Mouse (Mus musculus) bone marrow macrophage, adult 2 months (primary cell): ENCODE measurements around the gene Gabpb1. TPM values are rescaled to one million over a fixed set of nuclear protein-coding genes. Genes with fewer than 3 reads are reported as not detected.
"Not testable (repeated sequence)": the region's sequence is repeated elsewhere in the genome, so short reads cannot be mapped to it uniquely, and the experiment has no call there.

Experiments
- H3K27ac ChIP-seq: 2 replicates; pipeline ENCODE4 v1.5.1; 2012; ENCODE audit warnings: low read depth, low read length; ENCODE audit not compliant: insufficient read depth
- H3K4me1 ChIP-seq: 2 replicates; pipeline ENCODE4 v1.6.1; 2012; ENCODE audit warnings: low read length; ENCODE audit not compliant: control insufficient read depth, insufficient read depth
- H3K4me3 ChIP-seq: 2 replicates; pipeline ENCODE4 v1.5.1; 2012; ENCODE audit warnings: mild to moderate bottlenecking, low read length, moderate library complexity; ENCODE audit not compliant: insufficient read depth
- CTCF ChIP-seq: IDR thresholded peaks from 2 replicates; pipeline ENCODE4 v1.5.1; 2012; ENCODE audit warnings: low read depth, mild to moderate bottlenecking, low read length, moderate library complexity
- POLR2A ChIP-seq: IDR thresholded peaks from 2 replicates; pipeline ENCODE4 v1.6.1; 2012; ENCODE audit warnings: mild to moderate bottlenecking, low read depth, low read length, borderline replicate concordance
- polyA plus RNA-seq: library from polyadenylated mRNA; stranded (reverse); fragments of >200 nt; gene quantifications from 2 replicates; pipeline ENCODE4 v1.2.4, GENCODE M21; 2012; ENCODE audit not compliant: missing spikeins, insufficient read depth, insufficient read length

The Gabpb1 gene
- polyA plus RNA-seq, 1 experiment, result 17.8 TPM

DNA sequence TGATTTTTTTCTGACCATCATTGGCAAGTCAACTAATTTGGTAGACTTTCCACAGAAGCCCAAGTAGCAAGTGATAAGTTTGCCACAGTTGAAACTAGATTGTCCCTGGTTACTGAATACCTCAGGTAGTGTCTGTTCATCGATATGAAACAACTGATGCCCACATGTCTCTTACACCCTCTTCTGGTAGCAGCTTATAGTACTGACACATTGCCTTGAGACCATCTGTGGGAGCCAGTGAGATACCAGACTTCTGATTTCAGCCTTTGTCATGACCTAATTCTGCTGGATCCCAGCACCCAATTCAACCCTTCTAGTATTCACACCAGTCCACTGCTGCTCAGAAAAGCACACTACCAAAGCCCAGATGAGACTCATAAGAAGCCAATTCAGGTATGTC is 31.4 kb downstream of the Gabpb1 start:
- Histone ChIP-seq H3K27ac (no peak overlapping the region), H3K4me1 (peaks cover 2% of the 10 kb centered on the region; the same call in 1 of the 2 replicates), H3K4me3 (no peak overlapping the region)
- no peak for TF ChIP-seq CTCF
- TF ChIP-seq POLR2A, result no peak

DNA sequence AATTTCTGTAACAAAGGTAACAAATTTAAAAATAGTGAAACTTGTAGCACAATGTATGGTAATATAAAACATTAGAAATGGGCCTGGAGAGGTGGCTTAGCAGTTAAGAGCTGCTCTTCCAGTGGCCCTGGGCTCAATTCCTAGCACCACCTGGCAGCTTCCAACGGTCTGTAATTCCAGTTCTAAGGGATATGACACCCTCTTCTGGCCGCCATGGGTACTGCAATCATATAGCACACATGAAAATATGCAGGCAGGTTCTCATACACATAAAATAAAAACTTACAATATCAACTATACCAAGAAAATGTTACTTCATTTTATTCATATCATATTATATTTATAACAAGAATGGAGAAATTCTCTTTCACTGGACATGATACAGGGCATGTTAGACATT is 35.8 kb downstream of the Gabpb1 start:
- Histone ChIP-seq H3K4me1 (peaks cover 10% of the 10 kb centered on the region), H3K4me3 (no peak overlapping the region), H3K27ac (no peak overlapping the region)
- TF ChIP-seq POLR2A, result no peak
- no peak for TF ChIP-seq CTCF

DNA sequence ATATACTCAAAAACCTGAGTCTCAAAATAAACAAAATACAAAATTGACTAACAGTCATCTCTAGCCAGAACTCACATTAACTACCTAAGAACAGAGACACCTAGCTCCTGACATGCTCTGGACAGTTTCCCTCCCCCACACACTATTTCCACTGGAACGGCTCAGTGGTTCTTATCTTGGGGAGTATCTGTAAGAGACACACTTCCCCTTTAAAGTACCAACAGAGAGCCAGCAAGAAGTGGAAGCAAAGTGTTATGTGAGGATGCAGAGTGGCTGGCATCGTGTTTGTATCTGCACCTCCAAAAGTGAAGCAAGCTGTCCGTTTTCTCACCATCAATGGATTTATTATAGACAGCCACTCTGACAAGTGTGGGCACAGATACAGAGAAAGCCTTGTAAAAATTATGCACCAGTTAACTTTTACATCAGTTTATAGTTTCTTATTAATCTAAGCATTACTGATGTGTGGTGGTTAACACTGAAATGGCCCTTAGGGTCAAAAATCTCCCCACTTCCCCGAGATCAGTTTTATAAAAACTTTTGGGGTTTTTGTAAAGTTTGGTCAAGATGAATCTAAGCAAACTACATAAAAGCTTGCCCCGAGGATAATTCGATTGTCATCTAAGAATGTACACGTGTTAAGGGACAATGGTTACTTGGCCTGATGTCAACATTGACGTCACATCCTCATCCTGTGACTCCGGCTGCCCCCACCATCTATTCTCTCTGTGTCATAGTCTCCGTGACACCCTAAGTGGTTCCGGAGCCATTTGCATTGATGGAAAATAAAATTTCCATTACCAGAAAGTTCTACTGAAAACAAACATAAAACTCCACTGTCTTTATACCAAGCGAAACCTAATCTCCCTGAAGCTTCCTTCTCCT is 40.0 kb downstream of the Gabpb1 start:
- Histone ChIP-seq H3K27ac (no peak overlapping the region), H3K4me1 (peaks cover 10% of the 10 kb centered on the region), H3K4me3 (no peak overlapping the region)
- TF ChIP-seq CTCF, result no peak
- TF ChIP-seq POLR2A, result no peak

DNA sequence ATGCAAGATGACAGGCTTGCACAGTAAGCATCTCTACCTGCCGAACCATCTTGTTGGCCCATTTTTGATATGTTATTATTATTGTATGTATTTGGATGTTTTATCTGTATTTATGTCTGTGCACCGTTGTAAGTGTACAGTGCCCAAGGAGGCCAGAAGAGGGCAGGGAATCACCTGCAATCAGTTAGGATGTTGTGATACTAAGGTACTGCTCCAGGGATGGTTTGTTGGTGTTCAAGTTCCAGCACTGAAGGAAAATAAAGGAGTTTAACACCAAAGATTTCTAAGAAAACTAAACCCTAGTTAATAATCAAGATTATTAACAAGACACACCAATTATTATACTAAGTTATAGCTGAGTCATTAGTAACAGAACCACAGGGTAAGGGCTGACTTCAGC is 43.0 kb downstream of the Gabpb1 start:
- no peak overlapping the region for H3K27ac ChIP-seq
- H3K4me1 ChIP-seq, result peaks cover 10% of the 10 kb centered on the region
- TF ChIP-seq POLR2A, result no peak
- TF ChIP-seq CTCF, result no peak
- H3K4me3 ChIP-seq, result no peak overlapping the region

DNA sequence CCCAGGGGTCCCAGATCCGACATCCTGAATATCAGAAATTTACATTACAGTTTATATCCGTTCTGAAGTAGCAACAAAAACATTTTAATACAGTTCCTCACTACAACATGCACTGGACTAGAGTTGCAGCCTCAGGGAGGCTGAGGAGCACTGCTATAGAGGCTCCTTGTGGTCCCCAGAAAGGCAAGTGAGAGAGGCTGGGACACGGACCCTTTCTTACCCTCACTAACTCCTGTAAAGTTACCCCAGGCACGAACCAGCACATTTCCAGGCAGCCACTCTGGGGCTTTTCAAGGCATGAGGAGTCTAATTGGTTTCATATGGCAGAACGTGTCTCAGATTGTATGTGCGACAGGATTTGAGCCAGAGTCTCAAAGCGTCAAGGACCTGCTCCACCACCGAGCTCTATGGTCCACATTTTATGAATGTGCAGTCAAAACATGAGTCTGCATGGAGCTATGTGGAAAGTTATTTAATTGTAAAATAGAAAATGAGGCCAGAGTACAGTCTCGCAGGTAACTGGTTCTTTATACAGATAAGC is 47.6 kb downstream of the Gabpb1 start:
- H3K27ac ChIP-seq, result no peak overlapping the region
- H3K4me3 ChIP-seq, result no peak overlapping the region
- H3K4me1 ChIP-seq, result no peaks in the 10 kb centered on the region
- no peak for TF ChIP-seq CTCF
- TF ChIP-seq POLR2A, result no peak

DNA sequence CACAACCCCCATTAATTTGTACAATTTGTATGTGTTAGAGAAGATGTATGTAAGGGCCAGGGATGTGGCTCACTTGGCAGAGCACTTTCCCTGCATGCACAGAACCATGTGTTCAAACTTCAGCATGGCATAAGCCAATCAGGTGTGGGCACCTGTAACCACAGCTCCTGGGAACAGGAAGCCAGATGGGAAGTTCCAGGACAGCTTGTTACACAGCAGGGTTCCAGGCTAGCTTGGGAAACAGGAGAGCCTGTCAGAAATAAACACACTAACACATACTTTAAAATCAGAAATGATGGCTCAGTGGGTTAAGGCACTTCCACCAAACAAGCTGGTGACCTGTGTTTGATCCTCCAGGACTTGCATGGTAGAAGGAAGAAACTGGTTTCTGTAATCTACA is 53.0 kb downstream of the Gabpb1 start:
- Histone ChIP-seq H3K4me1 (peaks cover 3% of the 10 kb centered on the region), H3K4me3 (no peak overlapping the region), H3K27ac (no peak overlapping the region)
- no peak for TF ChIP-seq POLR2A
- no peak for TF ChIP-seq CTCF

DNA sequence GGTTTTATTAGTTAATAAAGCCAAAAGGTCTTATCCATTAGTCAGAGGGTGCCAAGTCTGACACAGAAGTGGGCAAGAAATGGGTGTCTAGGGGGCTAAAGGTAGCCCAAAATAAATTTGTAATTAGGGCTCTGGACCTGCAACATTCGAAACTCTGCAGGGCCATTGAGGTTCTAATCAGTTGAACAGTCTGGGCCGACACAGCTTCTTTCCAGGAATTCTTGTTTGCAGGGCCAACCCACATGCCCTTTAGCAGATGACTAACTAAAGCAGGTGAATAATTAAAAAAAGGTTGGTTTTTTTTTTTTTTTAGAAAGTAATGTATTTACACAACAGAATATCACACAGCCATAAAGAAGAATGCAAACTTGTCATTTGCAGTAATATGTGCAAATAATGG is 53.7 kb downstream of the Gabpb1 start:
- TF ChIP-seq CTCF (no peak), POLR2A (no peak)
- no peak overlapping the region for H3K4me3 ChIP-seq
- no peak overlapping the region for H3K27ac ChIP-seq
- H3K4me1 ChIP-seq, result peaks cover 3% of the 10 kb centered on the region

DNA sequence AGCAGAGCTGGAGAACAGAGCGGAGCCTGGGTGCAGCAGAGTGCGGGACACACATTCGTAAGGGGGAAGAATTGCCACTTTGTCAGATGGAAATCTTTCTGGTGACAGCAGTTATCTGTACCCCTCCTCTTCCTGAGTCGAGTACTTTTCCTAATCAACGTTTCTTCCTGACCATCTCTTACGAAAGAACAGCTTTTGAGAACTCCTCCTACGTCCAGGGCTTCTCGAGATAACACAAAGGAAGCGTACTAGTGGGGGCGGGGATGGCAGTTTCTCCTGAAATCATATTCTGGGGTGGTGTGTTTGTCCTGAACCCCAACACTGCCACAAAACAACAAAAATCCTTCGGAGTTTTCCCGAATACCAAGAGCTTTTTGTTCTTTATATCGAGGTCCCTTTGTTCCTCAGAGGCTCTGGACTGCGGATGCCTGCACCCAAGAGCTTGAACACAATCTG is 56.9 kb downstream of the Gabpb1 start, which contains the start of gene Hdc:
Gene Hdc (minus strand): TSS at position 51 of the 456 bp plus-strand sequence.
- TF ChIP-seq POLR2A (no peak), CTCF (no peak)
- Histone ChIP-seq H3K27ac (no peak within 1 kb of the TSS), H3K4me1 (peaks cover 3% of the 10 kb centered on the region), H3K4me3 (no peak within 1 kb of the TSS)

DNA sequence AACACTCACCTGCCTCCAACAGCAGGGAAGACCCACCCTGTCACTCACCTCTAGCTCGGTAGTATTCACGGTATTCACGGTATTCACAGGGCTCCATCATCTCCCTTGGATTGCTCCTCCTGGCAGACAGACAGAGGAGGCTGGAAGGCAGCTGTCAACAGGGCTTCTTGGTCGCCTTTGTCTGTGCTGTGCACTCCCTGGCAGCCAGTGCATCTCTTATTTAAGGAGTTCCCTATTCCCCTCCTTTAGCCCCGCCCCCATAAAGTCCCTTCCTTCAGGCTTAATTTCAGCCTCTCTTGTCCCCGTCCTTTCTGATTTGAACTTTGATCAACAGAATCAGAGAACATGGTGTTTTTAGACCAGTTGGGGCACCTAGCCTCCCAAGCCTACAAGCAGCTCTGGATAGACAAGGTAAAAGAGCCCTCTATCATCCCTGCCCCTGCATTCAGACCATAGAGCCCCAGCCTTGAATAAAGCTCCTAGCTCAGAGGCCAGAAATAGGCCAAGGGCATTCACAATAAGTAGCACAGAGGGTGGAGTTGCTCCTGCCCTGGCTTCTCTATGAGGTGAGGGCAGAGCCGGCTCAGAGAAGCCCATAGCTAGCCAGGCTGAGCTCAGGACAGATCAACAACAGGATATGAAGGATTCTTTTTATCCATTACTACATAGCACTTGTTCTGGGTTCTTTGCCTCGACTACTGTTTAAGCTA is 57.5 kb downstream of the Gabpb1 start:
- Histone ChIP-seq H3K27ac (no peak overlapping the region), H3K4me3 (no peak overlapping the region), H3K4me1 (peaks cover 3% of the 10 kb centered on the region)
- TF ChIP-seq CTCF (no peak), POLR2A (no peak)

DNA sequence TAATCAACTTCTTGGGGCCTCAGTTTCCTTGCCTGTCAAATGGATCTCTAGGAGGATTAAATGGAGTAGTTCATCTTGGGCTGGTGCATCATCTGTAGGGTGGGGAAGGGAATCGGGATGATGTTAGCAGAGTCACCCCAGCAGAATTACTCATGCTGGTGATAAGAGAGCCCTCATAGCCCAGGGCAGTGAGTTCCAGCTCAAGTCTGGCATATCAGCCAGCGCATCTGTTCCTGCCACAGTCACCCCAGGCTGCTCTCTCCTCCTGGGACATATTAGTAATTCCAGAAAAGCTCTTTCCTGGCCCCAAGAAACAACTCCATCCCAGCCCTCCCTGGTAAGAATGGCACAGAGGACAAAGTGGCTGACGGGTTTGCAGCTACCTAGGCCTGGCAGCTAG is 60.8 kb downstream of the Gabpb1 start:
- Histone ChIP-seq H3K27ac (no peak overlapping the region), H3K4me3 (no peak overlapping the region), H3K4me1 (peaks cover 3% of the 10 kb centered on the region)
- TF ChIP-seq POLR2A, result no peak
- TF ChIP-seq CTCF, result no peak

DNA sequence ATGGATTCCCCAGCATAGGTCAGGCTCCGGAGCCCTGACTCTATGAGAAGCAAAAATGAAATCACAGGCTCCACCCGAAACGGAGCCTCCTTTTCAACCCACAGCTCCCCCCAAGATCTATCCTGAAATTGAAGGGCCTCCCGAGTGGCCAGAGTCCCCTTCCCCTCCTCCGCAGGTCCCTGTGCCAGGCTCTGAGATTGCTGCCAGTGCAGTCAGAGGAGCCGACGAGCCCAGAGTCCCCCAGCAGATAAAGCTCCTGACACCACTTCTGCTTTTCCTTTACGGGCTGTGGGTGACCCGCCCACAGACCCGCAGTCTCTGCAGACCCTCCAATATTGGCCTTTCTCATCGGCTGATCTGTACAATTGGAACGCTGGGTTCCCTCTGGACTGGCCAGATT is 66.5 kb downstream of the Gabpb1 start:
- not testable (repeated sequence) for H3K27ac ChIP-seq, H3K4me3 ChIP-seq
- peaks cover 11% of the 10 kb centered on the region for H3K4me1 ChIP-seq
